Mouse (Mus musculus) adrenal gland, adult 8-10 months (tissue): ENCODE results near the gene Smc1a. TPM values are rescaled to one million over a fixed set of nuclear protein-coding genes. Genes with fewer than 3 reads are reported as not detected.

ENCODE experiments used
- DNase-seq: peaks from one replicate; pipeline ENCODE4 v3.0.0; 2022
- total RNA-seq, 4 experiments: library from RNA; stranded (reverse); gene quantifications; 2 replicates each; pipeline ENCODE4 v1.2.4; 2022

Gene Smc1a
- 10 to 100 TPM; 47.4 to 68.3 (median 61.7) TPM for total RNA-seq

- peak; percentile 91 for DNase-seq
These were observed at the start of gene Smc1a, which contains the start of gene Ribc1 for GRCm38 (mm10) chrX:152016151-152017145. Smc1a (plus strand) TSS chrX:152016428. Ribc1 (minus strand) TSS chrX:152016295.

GRCm38 (mm10) chrX:151999006-151999710, 17.1 kb upstream of the Smc1a start:
- no peak for DNase-seq

- no peak for DNase-seq
These were observed 15.0 kb upstream of the Smc1a start for GRCm38 (mm10) chrX:152001182-152001684.

- DNase-seq, result peak; percentile 82
These were observed 14.2 kb upstream of the Smc1a start, which contains the start of gene Hsd17b10 for GRCm38 (mm10) chrX:152001737-152002710. Hsd17b10 (plus strand) TSS chrX:152001845.

GRCm38 (mm10) chrX:152002865-152003264, 13.4 kb upstream of the Smc1a start:
- DNase-seq, result no peak

- no peak for DNase-seq
These were observed 8.4 kb upstream of the Smc1a start for GRCm38 (mm10) chrX:152007863-152008262.

GRCm38 (mm10) chrX:152015752-152016150, 477 bp upstream of the Smc1a start:
- no peak for DNase-seq

- no peak for DNase-seq
These were observed 958 bp downstream of the Smc1a start for GRCm38 (mm10) chrX:152017186-152017585.

GRCm38 (mm10) chrX:152019294-152019693, 3.1 kb downstream of the Smc1a start:
- no peak for DNase-seq

- no peak for DNase-seq
These were observed 23.6 kb downstream of the Smc1a start for GRCm38 (mm10) chrX:152039865-152040264.

- no peak for DNase-seq
These were observed 31.0 kb downstream of the Smc1a start for GRCm38 (mm10) chrX:152047230-152047629.

- DNase-seq, result no peak
These were observed 36.3 kb downstream of the Smc1a start for GRCm38 (mm10) chrX:152052546-152052945.

- no peak for DNase-seq
These were observed 37.9 kb downstream of the Smc1a start for GRCm38 (mm10) chrX:152054094-152054493.

- no peak for DNase-seq
These were observed 49.4 kb downstream of the Smc1a start for GRCm38 (mm10) chrX:152065674-152066073.

- no peak for DNase-seq
These were observed 51.6 kb downstream of the Smc1a start for GRCm38 (mm10) chrX:152067789-152068188.

GRCm38 (mm10) chrX:152089832-152090614, 73.8 kb downstream of the Smc1a start:
- DNase-seq, result peak; percentile 21

- DNase-seq, result no peak
These were observed 81.3 kb downstream of the Smc1a start for GRCm38 (mm10) chrX:152097572-152097971.
